Mouse (Mus musculus): ENCODE measurements around the gene Stip1.

DNA sequence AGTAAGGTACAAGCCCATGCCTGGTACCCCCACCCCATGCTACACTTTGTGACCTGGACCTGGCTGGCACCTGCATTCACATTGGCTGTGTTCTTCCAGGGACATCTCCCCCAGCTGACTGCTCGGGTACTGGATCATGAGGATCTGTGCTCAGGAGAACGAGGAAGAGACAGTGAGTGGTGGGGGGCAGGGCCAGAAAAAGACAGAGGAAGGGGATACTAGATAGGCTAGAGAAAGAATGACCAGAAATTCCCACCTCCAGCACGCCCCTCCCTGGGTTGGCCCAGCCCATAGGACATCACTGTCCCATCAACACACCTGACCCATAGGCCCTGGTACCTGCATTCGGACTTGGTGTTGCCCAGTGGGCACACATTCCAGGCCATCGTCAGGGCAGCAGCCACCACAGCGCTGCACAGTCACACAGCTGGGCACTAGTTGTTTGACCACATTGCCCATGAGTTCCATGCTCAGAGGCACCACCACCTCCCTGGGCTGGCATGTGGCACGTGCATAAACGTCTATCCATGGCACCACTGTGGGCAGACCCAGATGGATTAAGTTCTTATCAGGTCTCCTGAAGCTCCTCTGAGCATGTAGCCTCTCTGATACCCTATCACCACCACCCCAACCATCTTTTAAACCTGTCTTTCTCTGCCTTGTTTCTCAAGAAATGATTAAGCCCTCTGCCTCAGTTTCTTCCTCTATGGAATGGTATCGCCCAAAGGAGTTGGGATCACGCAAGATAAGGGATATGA is 53.6 kb downstream of the Stip1 start:
- TF ChIP-seq CTCF (IDR thresholded peaks at IDR 0.05; ENCODE audit: low read depth), result no peak
- TF ChIP-seq EP300 (IDR thresholded peaks at IDR 0.05; ENCODE audit: low read depth), result no peak
